Mouse (Mus musculus) C2C12 (cell line): ENCODE data around the gene Strn3. TPM values are rescaled to one million over a fixed set of nuclear protein-coding genes. Genes with fewer than 3 reads are reported as not detected.
"Not testable (repeated sequence)": the region's sequence is repeated elsewhere in the genome, so short reads cannot be mapped to it uniquely, and the experiment has no call there.

Experiments used
- H3K27me3 ChIP-seq: one replicate; pipeline ENCODE4 v1.6.1; 2011; ENCODE audit not compliant: control insufficient read depth, insufficient read depth, insufficient read length
- H3K36me3 ChIP-seq: one replicate; pipeline ENCODE4 v1.6.1; 2011; ENCODE audit not compliant: control insufficient read depth, insufficient read depth
- H3K4me3 ChIP-seq: one replicate; pipeline ENCODE4 v1.5.1; 2011; ENCODE audit warnings: mild to moderate bottlenecking, control low read depth; ENCODE audit not compliant: poor library complexity, insufficient read depth, severe bottlenecking
- H3K79me2 ChIP-seq: one replicate; pipeline ENCODE4 v1.6.1; 2011; ENCODE audit not compliant: control insufficient read depth, insufficient read depth
- H3K79me3 ChIP-seq: one replicate; pipeline ENCODE4 v1.6.1; 2011; ENCODE audit warnings: low read depth, control low read depth
- H3ac ChIP-seq: one replicate; pipeline ENCODE3; 2011; ENCODE audit warnings: low read depth; ENCODE audit not compliant: control insufficient read depth, insufficient read length
- CEBPB ChIP-seq: IDR thresholded peaks from one replicate; pipeline ENCODE4 v1.6.1; 2011; ENCODE audit warnings: low read depth, mild to moderate bottlenecking, control low read depth, moderate library complexity
- CTCF ChIP-seq: IDR thresholded peaks from one replicate; pipeline ENCODE4 v1.5.1; 2011; ENCODE audit not compliant: control insufficient read depth, insufficient read depth, insufficient read length
- FOSL1 ChIP-seq: IDR thresholded peaks from one replicate; pipeline ENCODE4 v1.8.0; 2011; ENCODE audit warnings: mild to moderate bottlenecking, low read length; ENCODE audit not compliant: poor library complexity, insufficient read depth, severe bottlenecking
- MAX ChIP-seq: IDR thresholded peaks from one replicate; pipeline ENCODE4 v1.6.1; 2011; ENCODE audit warnings: mild to moderate bottlenecking, control low read depth
- MYOD1 ChIP-seq: IDR thresholded peaks from one replicate; pipeline ENCODE4 v1.6.1; 2011; ENCODE audit warnings: low read depth; ENCODE audit not compliant: control insufficient read depth, insufficient read length
- MYOG ChIP-seq: IDR thresholded peaks from one replicate; pipeline ENCODE4 v1.6.1; 2011; ENCODE audit not compliant: control insufficient read depth, insufficient read length; ENCODE audit errors: extremely low read depth
- USF1 ChIP-seq: IDR thresholded peaks from one replicate; pipeline ENCODE4 v1.6.1; 2011; ENCODE audit warnings: low read depth, mild to moderate bottlenecking, control low read depth, moderate library complexity
- polyA plus RNA-seq: library from polyadenylated mRNA; unstranded; fragments of >200 nt; fragmentation: generic; extraction: Trizol; gene quantifications from one replicate; pipeline ENCODE4 v1.2.1, GENCODE M21; 2012; ENCODE audit warnings: missing spikeins

The Strn3 gene
- polyA plus RNA-seq, 1 experiment, result 20.5 TPM

- H3K27me3 ChIP-seq, result no peaks in the 10 kb centered on the region
- no peak for TF ChIP-seq MYOG
- TF ChIP-seq USF1, result no peak
- no peak for TF ChIP-seq MAX
- TF ChIP-seq CEBPB, result no peak
- TF ChIP-seq FOSL1, result no peak
- no peak for TF ChIP-seq CTCF
- no peak overlapping the region for H3K4me3 ChIP-seq
- H3K79me2 ChIP-seq, result peaks cover 10% of the 10 kb centered on the region
- no peaks in the 10 kb centered on the region for H3K36me3 ChIP-seq
- no peak overlapping the region for H3ac ChIP-seq
- no peaks in the 10 kb centered on the region for H3K79me3 ChIP-seq
Observed at GRCm38 (mm10) chr12:51701723-51702122, 10.0 kb upstream of the Strn3 start.

GRCm38 (mm10) chr12:51699623-51700393 is 8.1 kb upstream of the Strn3 start:
- Histone ChIP-seq H3K79me2 (peaks cover 14% of the 10 kb centered on the region), H3ac (no peak overlapping the region), H3K36me3 (no peaks in the 10 kb centered on the region), H3K27me3 (no peaks in the 10 kb centered on the region), H3K79me3 (no peaks in the 10 kb centered on the region), H3K4me3 (no peak overlapping the region)
- peak; percentile 16 for TF ChIP-seq FOSL1
- TF ChIP-seq MYOG, result no peak

GRCm38 (mm10) chr12:51696157-51696556 is 4.5 kb upstream of the Strn3 start:
- TF ChIP-seq MYOD1 (no peak), FOSL1 (no peak), MAX (no peak), CTCF (no peak), USF1 (no peak), MYOG (no peak), CEBPB (peak; percentile 70)
- Histone ChIP-seq H3K36me3 (no peaks in the 10 kb centered on the region), H3K79me3 (no peaks in the 10 kb centered on the region), H3K79me2 (peaks cover 25% of the 10 kb centered on the region), H3K4me3 (no peak overlapping the region), H3ac (no peak overlapping the region), H3K27me3 (no peaks in the 10 kb centered on the region)

- TF ChIP-seq MYOD1, result no peak
- no peak for TF ChIP-seq USF1
- TF ChIP-seq CEBPB, result no peak
- no peak for TF ChIP-seq CTCF
- no peak for TF ChIP-seq FOSL1
- no peak for TF ChIP-seq MAX
- no peak for TF ChIP-seq MYOG
- no peak overlapping the region for H3K4me3 ChIP-seq
- H3ac ChIP-seq, result no peak overlapping the region
- H3K36me3 ChIP-seq, result no peaks in the 10 kb centered on the region
- peaks cover 11% of the 10 kb centered on the region for H3K79me3 ChIP-seq
- H3K79me2 ChIP-seq, result peaks cover 37% of the 10 kb centered on the region
- no peaks in the 10 kb centered on the region for H3K27me3 ChIP-seq
Observed at GRCm38 (mm10) chr12:51694966-51695365, 3.3 kb upstream of the Strn3 start.

- TF ChIP-seq FOSL1 (no peak), MYOG (no peak), MYOD1 (no peak), CEBPB (no peak), CTCF (no peak)
- Histone ChIP-seq H3K79me3 (peaks cover 20% of the 10 kb centered on the region), H3K27me3 (no peaks in the 10 kb centered on the region), H3ac (no peak overlapping the region), H3K36me3 (no peaks in the 10 kb centered on the region), H3K79me2 (peaks cover 45% of the 10 kb centered on the region), H3K4me3 (no peak overlapping the region)
Observed at GRCm38 (mm10) chr12:51694096-51694495, 2.4 kb upstream of the Strn3 start.

GRCm38 (mm10) chr12:51693419-51693818 is 1.7 kb upstream of the Strn3 start:
- H3ac ChIP-seq, result no peak overlapping the region
- H3K36me3 ChIP-seq, result no peaks in the 10 kb centered on the region
- no peak for TF ChIP-seq CTCF
- no peak for TF ChIP-seq CEBPB
- no peak for TF ChIP-seq USF1
- TF ChIP-seq MYOD1, result no peak
- TF ChIP-seq MAX, result no peak
- no peak for TF ChIP-seq MYOG
- TF ChIP-seq FOSL1, result no peak
- H3K27me3 ChIP-seq, result no peaks in the 10 kb centered on the region
- no peak overlapping the region for H3K4me3 ChIP-seq
- peaks cover 52% of the 10 kb centered on the region for H3K79me2 ChIP-seq
- H3K79me3 ChIP-seq, result peaks cover 26% of the 10 kb centered on the region

GRCm38 (mm10) chr12:51692870-51693269 is 1.2 kb upstream of the Strn3 start:
- Histone ChIP-seq H3K79me2 (peaks cover 58% of the 10 kb centered on the region), H3K4me3 (peak overlapping the region; percentile 74), H3K79me3 (peaks cover 32% of the 10 kb centered on the region)
- not testable (repeated sequence) for H3ac ChIP-seq, H3K27me3 ChIP-seq, H3K36me3 ChIP-seq
